Mouse (Mus musculus) right cerebral cortex, adult 18-20 months (tissue): Measurements from ENCODE around the gene Gan.
A peak's percentile ranks its signal among the peaks of the same experiment; 100 is the strongest.

ENCODE experiments used
- DNase-seq: peaks from one replicate; pipeline ENCODE4 v3.0.0; 2022; ENCODE audit warnings: mixed read lengths

The Gan gene

GRCm38 (mm10) chr8:117159031-117159430 is 1.1 kb downstream of the Gan start:
- no peak for DNase-seq

- DNase-seq: no peak
Measured at GRCm38 (mm10) chr8:117164912-117165311, 7.0 kb downstream of the Gan start.

GRCm38 (mm10) chr8:117165542-117165941 is 7.6 kb downstream of the Gan start:
- DNase-seq: no peak

GRCm38 (mm10) chr8:117166515-117166914 is 8.6 kb downstream of the Gan start:
- no peak for DNase-seq

GRCm38 (mm10) chr8:117167243-117167883 is 9.4 kb downstream of the Gan start:
- no peak for DNase-seq

GRCm38 (mm10) chr8:117168378-117168777 is 10.4 kb downstream of the Gan start:
- no peak for DNase-seq

- no peak for DNase-seq
Measured at GRCm38 (mm10) chr8:117171826-117172225, 13.9 kb downstream of the Gan start.

GRCm38 (mm10) chr8:117172904-117173303 is 15.0 kb downstream of the Gan start:
- no peak for DNase-seq

- no peak for DNase-seq
Measured at GRCm38 (mm10) chr8:117173690-117174089, 15.8 kb downstream of the Gan start.

GRCm38 (mm10) chr8:117174536-117174935 is 16.6 kb downstream of the Gan start:
- no peak for DNase-seq

- DNase-seq: no peak
Measured at GRCm38 (mm10) chr8:117176308-117176707, 18.4 kb downstream of the Gan start.

GRCm38 (mm10) chr8:117177236-117177635 is 19.3 kb downstream of the Gan start:
- DNase-seq: no peak

- DNase-seq: no peak
Measured at GRCm38 (mm10) chr8:117178039-117178438, 20.1 kb downstream of the Gan start.

- DNase-seq: no peak
Measured at GRCm38 (mm10) chr8:117178676-117179075, 20.7 kb downstream of the Gan start.

GRCm38 (mm10) chr8:117182746-117183145 is 24.8 kb downstream of the Gan start:
- no peak for DNase-seq

GRCm38 (mm10) chr8:117183664-117184377 is 25.9 kb downstream of the Gan start:
- no peak for DNase-seq

- DNase-seq: no peak
Measured at GRCm38 (mm10) chr8:117194355-117194754, 36.4 kb downstream of the Gan start.

GRCm38 (mm10) chr8:117196593-117196992 is 38.7 kb downstream of the Gan start:
- no peak for DNase-seq

- DNase-seq: no peak
Measured at GRCm38 (mm10) chr8:117197551-117197950, 39.6 kb downstream of the Gan start.

GRCm38 (mm10) chr8:117198141-117198935 is 40.4 kb downstream of the Gan start:
- DNase-seq: peak; percentile 76

- DNase-seq: no peak
Measured at GRCm38 (mm10) chr8:117199658-117200057, 41.7 kb downstream of the Gan start.

GRCm38 (mm10) chr8:117200346-117200745 is 42.4 kb downstream of the Gan start:
- DNase-seq: no peak

- no peak for DNase-seq
Measured at GRCm38 (mm10) chr8:117200803-117201202, 42.9 kb downstream of the Gan start.
